Mouse (Mus musculus) megakaryocyte, embryonic 14.5 days (primary cell): ENCODE data around the gene Cbr1.

ENCODE experiments used
- FLI1 ChIP-seq: IDR thresholded peaks from 2 replicates; pipeline ENCODE4 v1.6.1; 2012; ENCODE audit warnings: low read length, inconsistent platforms, mixed read lengths
- GATA1 ChIP-seq: IDR thresholded peaks from 3 replicates; pipeline ENCODE4 v1.6.1; 2012; ENCODE audit warnings: mixed read lengths, low read length, inconsistent platforms, borderline replicate concordance

- TF ChIP-seq GATA1 (no peak), FLI1 (no peak)
Measured at GRCm38 (mm10) chr16:93615118-93615870, 9.6 kb downstream of the Cbr1 start.
